ENCODE assay signal across 11 mouse cellular contexts in the genomic region with DNA sequence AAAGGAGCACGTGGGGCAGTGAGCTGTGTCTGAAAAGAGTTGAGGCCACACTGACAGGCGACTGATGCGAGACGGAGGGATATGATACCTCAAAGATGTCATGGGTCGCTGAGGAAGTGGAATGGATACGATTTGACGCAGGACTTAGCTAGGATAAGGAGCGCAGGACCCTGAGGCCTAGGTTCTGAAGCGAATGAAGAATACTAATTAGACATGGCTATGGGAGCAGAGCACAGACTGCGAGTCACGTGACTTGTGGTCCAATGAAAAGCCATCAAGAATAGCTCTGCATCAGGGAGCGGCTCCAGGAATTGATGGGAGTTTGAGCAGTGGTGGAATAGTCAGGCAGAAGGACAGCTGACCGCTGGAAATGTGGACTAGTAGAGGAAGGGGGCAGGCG. TPM values are rescaled to one million over a fixed set of nuclear protein-coding genes. Genes with fewer than 3 reads are reported as not detected.
DNase-seq lines count a peak whose midpoint lies in the region; ATAC-seq and TF ChIP-seq lines count a peak whose summit lies in the region.
"Had no signal": no experiment of that assay in that cellular context is flagged by ENCODE, and none has a peak within 500 bp of the region (broad histone marks: within the 10 kb centered on the region; RNA-seq: fewer than 3 reads in every experiment).

No protein-coding gene starts in this region.

- intact Hi-C loops in heart, postnatal 10 days (cut with DNase I) = no loop called here

- peak; percentile 81 for ATAC-seq in kidney, postnatal 0 days (replicated peaks; ENCODE audit: low FRiP score, low read depth)
- peak; percentile 74 for ATAC-seq in midbrain, embryonic 15.5 days (replicated peaks)

- H3K4me1 ChIP-seq in kidney, postnatal 0 days (replicated peaks; ENCODE audit: insufficient read depth, low read length) = no peaks in the 10 kb centered on the region
- H3K4me1 ChIP-seq in brown adipose tissue, adult 24 weeks (ENCODE audit: control insufficient read depth, insufficient read depth, insufficient read length, low read length) = peaks cover 26% of the 10 kb centered on the region
- no peaks in the 10 kb centered on the region for H3K4me1 ChIP-seq in midbrain, embryonic 15.5 days
- H3K4me1 ChIP-seq: liver, embryonic 13.5 days had no signal

- no peaks in the 10 kb centered on the region for H3K27me3 ChIP-seq in kidney, postnatal 0 days (ENCODE audit: insufficient read depth, low read length)
- no peaks in the 10 kb centered on the region for H3K27me3 ChIP-seq in midbrain, embryonic 15.5 days (replicated peaks)

- no peak overlapping the region for H3K9ac ChIP-seq in kidney, postnatal 0 days (ENCODE audit: low read depth, low read length)
- H3K9ac ChIP-seq in midbrain, embryonic 15.5 days = no peak overlapping the region
- H3K9ac ChIP-seq: liver, embryonic 13.5 days had no signal

- no peaks in the 10 kb centered on the region for H3K36me3 ChIP-seq in kidney, postnatal 0 days (ENCODE audit: insufficient read depth, low read length)
- H3K36me3 ChIP-seq in midbrain, embryonic 15.5 days (replicated peaks) = no peaks in the 10 kb centered on the region
- H3K36me3 ChIP-seq: liver, embryonic 13.5 days had no signal

- TF ChIP-seq CTCF in kidney, postnatal 0 days (IDR thresholded peaks at IDR 0.05; ENCODE audit: low read depth) = no peak

- H3K27ac ChIP-seq in kidney, postnatal 0 days = no peak overlapping the region
- peak overlapping the region; percentile 69 for H3K27ac ChIP-seq in brown adipose tissue, adult 24 weeks (replicated peaks; ENCODE audit: low read depth, low read length)
- no peak overlapping the region for H3K27ac ChIP-seq in midbrain, embryonic 15.5 days
- H3K27ac ChIP-seq: liver, embryonic 13.5 days had no signal

- peak overlapping the region; percentile 4; the same call in 1 of the 2 replicates for H3K4me2 ChIP-seq in kidney, postnatal 0 days (ENCODE audit: low read length)
- H3K4me2 ChIP-seq in midbrain, embryonic 15.5 days = no peak overlapping the region
- H3K4me2 ChIP-seq: liver, embryonic 13.5 days had no signal

- H3K4me3 ChIP-seq in kidney, postnatal 0 days (replicated peaks; ENCODE audit: low read depth, low read length) = no peak overlapping the region
- H3K4me3 ChIP-seq in brown adipose tissue, adult 24 weeks (ENCODE audit: insufficient read depth, low read depth, low read length) = peak overlapping the region; percentile 44
- H3K4me3 ChIP-seq in midbrain, embryonic 15.5 days = no peak overlapping the region
- H3K4me3 ChIP-seq: liver, embryonic 13.5 days had no signal

- peak; percentile 88 for DNase-seq in heart, adult 11 months
- no peak for DNase-seq in heart, postnatal 10 days
- DNase-seq in kidney, postnatal 0 days (ENCODE audit: low spot score) = no peak
- DNase-seq in kidney, postnatal 25 days = no peak
- no peak for DNase-seq in layer of hippocampus, adult 9-10 months (ENCODE audit: low spot score)
- DNase-seq: gastrocnemius, postnatal 14 days; liver, embryonic 13.5 days; thymus, postnatal 14 days had no signal

- no peaks in the 10 kb centered on the region for H3K9me3 ChIP-seq in kidney, postnatal 0 days (replicated peaks; ENCODE audit: low read length)
- no peaks in the 10 kb centered on the region for H3K9me3 ChIP-seq in midbrain, embryonic 15.5 days
- H3K9me3 ChIP-seq: liver, embryonic 13.5 days had no signal

- WGBS in kidney, postnatal 0 days = 48% methylated on average over 14 of the region's 14 CpGs
- WGBS in midbrain, embryonic 15.5 days = 60% methylated on average over 14 of the region's 14 CpGs

RNA-seq across cellular contexts. Expression of gene Rasgrp3, which starts 3.4 kb away (rescaled TPM):
- 10 to 100 TPM; 46.1 to 67.9 TPM for total RNA-seq in heart, postnatal 10 days (2021)
- 15.9 and 18.8 TPM in 2 replicates for polyA plus RNA-seq in kidney, postnatal 0 days (2015; fragmentation: Nextera tagmentation; extraction: Ambion mirVana)
- 5.4 and 7.1 TPM in 2 replicates for polyA plus RNA-seq in brown adipose tissue, adult 24 weeks (2012; ENCODE audit: insufficient read depth, insufficient read length, missing spikeins)
- polyA plus RNA-seq in midbrain, embryonic 15.5 days (2015; fragmentation: Nextera tagmentation; extraction: Ambion mirVana) = 5.4 and 5.9 TPM in 2 replicates
- total RNA-seq: common myeloid progenitor, adult 5-6 weeks had no signal
